ENCODE assay signal across 21 mouse cellular contexts in the genomic region with DNA sequence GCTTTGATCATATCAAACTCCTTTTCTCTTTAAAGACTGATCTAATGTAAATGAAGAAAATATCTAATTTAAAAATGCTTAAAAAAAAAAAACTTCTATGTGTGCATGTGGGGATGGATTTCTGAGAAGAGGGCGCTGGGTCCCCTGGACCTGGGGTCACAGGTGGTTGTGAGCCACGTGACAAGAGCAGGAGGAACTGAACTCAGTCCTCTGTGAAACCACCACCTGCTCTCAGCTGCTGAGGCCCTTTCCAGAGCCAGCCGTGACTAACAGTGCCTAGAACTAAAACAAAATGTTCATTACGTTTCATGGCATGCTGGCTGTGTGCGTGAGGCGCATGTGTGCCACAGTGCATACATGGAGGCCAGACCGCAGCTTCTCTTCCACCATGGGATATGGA. TPM values are rescaled to one million over a fixed set of nuclear protein-coding genes. Genes with fewer than 3 reads are reported as not detected.
DNase-seq lines count a peak whose midpoint lies in the region; ATAC-seq and TF ChIP-seq lines count a peak whose summit lies in the region.
"Had no signal": no experiment of that assay in that cellular context is flagged by ENCODE, and none has a peak within 500 bp of the region (broad histone marks: within the 10 kb centered on the region; RNA-seq: fewer than 3 reads in every experiment).

No protein-coding gene starts in this region.

- H3K4me1 ChIP-seq in hindbrain, embryonic 13.5 days (replicated peaks), result no peaks in the 10 kb centered on the region
- no peaks in the 10 kb centered on the region for H3K4me1 ChIP-seq in hindbrain, embryonic 14.5 days (replicated peaks; ENCODE audit: control insufficient read depth, insufficient read depth, low read length)
- peaks cover 4% of the 10 kb centered on the region; the same call in 1 of the 2 replicates for H3K4me1 ChIP-seq in liver, postnatal 0 days (ENCODE audit: insufficient read depth)
- H3K4me1 ChIP-seq: embryonic facial prominence, embryonic 10.5 days; embryonic facial prominence, embryonic 15.5 days; heart, embryonic 12.5 days; limb, embryonic 13.5 days had no signal

- DNase-seq in hindbrain, embryonic 14.5 days (ENCODE audit: low spot score), result no peak
- no peak for DNase-seq in liver, postnatal 0 days
- no peak for DNase-seq in liver
- peak; percentile 61 for DNase-seq in A20 (ENCODE audit: low read depth, low spot score)
- no peak for DNase-seq in Patski (ENCODE audit: low read depth, low spot score)
- DNase-seq in heart, adult 18-20 months, result no peak
- no peak for DNase-seq in ovary, postnatal 10 days (ENCODE audit: low spot score)
- DNase-seq: cerebellum, adult 8-10 months; gastrocnemius, adult 2 months; gastrocnemius, postnatal 36 days; heart, adult 2 months; thymus, adult 18-20 months had no signal

- H3K4me3 ChIP-seq in hindbrain, embryonic 13.5 days, result no peak overlapping the region
- no peak overlapping the region for H3K4me3 ChIP-seq in hindbrain, embryonic 14.5 days (replicated peaks; ENCODE audit: low read length)
- no peak overlapping the region for H3K4me3 ChIP-seq in liver, postnatal 0 days (ENCODE audit: low read depth, low read length)
- H3K4me3 ChIP-seq: embryonic facial prominence, embryonic 10.5 days; embryonic facial prominence, embryonic 15.5 days; gastrocnemius, adult 2 months; heart, adult 2 months; heart, embryonic 12.5 days; layer of hippocampus, adult 2 months; left cerebral cortex, adult 2 months; limb, embryonic 13.5 days had no signal

- TF ChIP-seq CTCF in liver, postnatal 0 days (IDR thresholded peaks at IDR 0.05; ENCODE audit: low read depth), result no peak
- no peak for TF ChIP-seq CTCF in Patski (IDR thresholded peaks at IDR 0.05)

- 0 out of 2 replicates have a peak, but pooled peaks have one; percentile 24 for ATAC-seq in hindbrain, embryonic 13.5 days (ENCODE audit: low FRiP score)
- no peak; the same call in 1 of the 2 replicates for ATAC-seq in hindbrain, embryonic 14.5 days (ENCODE audit: low FRiP score)
- 0 out of 2 replicates have a peak, but pooled peaks have one; percentile 29 for ATAC-seq in liver, postnatal 0 days
- peak; percentile 16 for ATAC-seq in Patski

- peaks cover 76% of the 10 kb centered on the region for H3K36me3 ChIP-seq in hindbrain, embryonic 13.5 days
- H3K36me3 ChIP-seq in hindbrain, embryonic 14.5 days (replicated peaks; ENCODE audit: control insufficient read depth, insufficient read depth), result peaks cover 82% of the 10 kb centered on the region
- peaks cover 10% of the 10 kb centered on the region; the same call in 1 of the 2 replicates for H3K36me3 ChIP-seq in liver, postnatal 0 days (replicated peaks; ENCODE audit: insufficient read depth, low read length)

- CTCF ChIA-PET in Patski (lab: Charles Lee), result interaction anchor here (1.2 to 6.5 kb wide), 22 partner anchors 9 to 162 kb away, joined by 3 to 59 read pairs (median 6); a partner anchor contains a TSS

- 93% methylated on average over 7 of the region's 7 CpGs for WGBS in hindbrain, embryonic 13.5 days
- 95% methylated on average over 7 of the region's 7 CpGs for WGBS in hindbrain, embryonic 14.5 days
- WGBS in liver, postnatal 0 days (ENCODE audit: insufficient replicate concordance), result 78% methylated on average over 7 of the region's 7 CpGs

- in situ Hi-C loops in Patski (cut with MboI; ENCODE audit: low pct_unique_long_range_greater_than_20kb), result loop anchor here (5.0 to 25.0 kb wide), 4 partner anchors 52 to 1977 kb away; no protein-coding TSS in a partner anchor

- H3K9me3 ChIP-seq in hindbrain, embryonic 13.5 days, result no peaks in the 10 kb centered on the region
- H3K9me3 ChIP-seq in hindbrain, embryonic 14.5 days (ENCODE audit: control insufficient read depth, low read length), result no peaks in the 10 kb centered on the region
- H3K9me3 ChIP-seq in liver, postnatal 0 days (ENCODE audit: low read length), result no peaks in the 10 kb centered on the region
- H3K9me3 ChIP-seq: embryonic facial prominence, embryonic 10.5 days; embryonic facial prominence, embryonic 15.5 days; heart, embryonic 12.5 days; limb, embryonic 13.5 days had no signal

- H3K4me2 ChIP-seq in hindbrain, embryonic 13.5 days, result no peak overlapping the region
- no peak overlapping the region for H3K4me2 ChIP-seq in hindbrain, embryonic 14.5 days (replicated peaks)
- H3K4me2 ChIP-seq in liver, postnatal 0 days (ENCODE audit: low read depth, low read length), result no peak overlapping the region
- H3K4me2 ChIP-seq: embryonic facial prominence, embryonic 15.5 days; heart, embryonic 12.5 days; limb, embryonic 13.5 days had no signal

- no peak overlapping the region for H3K9ac ChIP-seq in hindbrain, embryonic 13.5 days
- H3K9ac ChIP-seq in hindbrain, embryonic 14.5 days, result no peak overlapping the region
- H3K9ac ChIP-seq in liver, postnatal 0 days (replicated peaks), result no peak overlapping the region
- H3K9ac ChIP-seq: embryonic facial prominence, embryonic 15.5 days; heart, embryonic 12.5 days; limb, embryonic 13.5 days; liver, embryonic 14.5 days had no signal

- no peaks in the 10 kb centered on the region for H3K27me3 ChIP-seq in hindbrain, embryonic 13.5 days
- H3K27me3 ChIP-seq in hindbrain, embryonic 14.5 days (ENCODE audit: control insufficient read depth, insufficient read depth, low read length), result no peaks in the 10 kb centered on the region
- H3K27me3 ChIP-seq in liver, postnatal 0 days (ENCODE audit: insufficient read depth, low read length), result no peaks in the 10 kb centered on the region
- no peaks in the 10 kb centered on the region for H3K27me3 ChIP-seq in Patski
- H3K27me3 ChIP-seq: embryonic facial prominence, embryonic 15.5 days; heart, embryonic 12.5 days; limb, embryonic 13.5 days had no signal

- H3K27ac ChIP-seq in hindbrain, embryonic 13.5 days, result no peak overlapping the region
- H3K27ac ChIP-seq in hindbrain, embryonic 14.5 days, result no peak overlapping the region
- H3K27ac ChIP-seq in liver, postnatal 0 days (ENCODE audit: low read depth), result no peak overlapping the region
- H3K27ac ChIP-seq: embryonic facial prominence, embryonic 10.5 days; embryonic facial prominence, embryonic 15.5 days; gastrocnemius, adult 2 months; heart, adult 2 months; layer of hippocampus, adult 2 months; left cerebral cortex, adult 2 months; limb, embryonic 13.5 days; liver, embryonic 14.5 days; stomach, postnatal 0 days had no signal

- POLR2A ChIA-PET in Patski (lab: Charles Lee), result interaction anchor here (0.6 kb wide), 1 partner anchor 1444 kb away, joined by 3 read pairs; no protein-coding TSS in a partner anchor

- TF ChIP-seq EP300 in liver, postnatal 0 days (IDR thresholded peaks at IDR 0.05; ENCODE audit: low read depth), result no peak

RNA-seq across cellular contexts. Expression of a gene that starts 17.4 kb away (rescaled TPM):
- 87.6 and 116 TPM in 2 replicates for polyA plus RNA-seq in hindbrain, embryonic 13.5 days (2015; fragmentation: Nextera tagmentation; extraction: Ambion mirVana)
- polyA plus RNA-seq in hindbrain, embryonic 14.5 days (2014; fragmentation: Nextera tagmentation; extraction: Ambion mirVana), result 87.7 and 97.9 TPM in 2 replicates
- 40.7 and 57.3 TPM in 2 replicates for polyA plus RNA-seq in liver, postnatal 0 days (2015; fragmentation: Nextera tagmentation; extraction: Ambion mirVana)
- polyA plus RNA-seq in Patski (2021), result 125 TPM
- total RNA-seq in heart, adult 18-20 months (2021), result 1 to 10 TPM; 3.7 to 4.2 TPM

RNA-seq across cellular contexts. Expression of a gene that starts 20.3 kb away (rescaled TPM):
- polyA plus RNA-seq in hindbrain, embryonic 13.5 days (2015; fragmentation: Nextera tagmentation; extraction: Ambion mirVana), result 38.7 and 41.4 TPM in 2 replicates
- polyA plus RNA-seq in hindbrain, embryonic 14.5 days (2014; fragmentation: Nextera tagmentation; extraction: Ambion mirVana), result 27.9 and 29.4 TPM in 2 replicates
- 3.8 and 4.8 TPM in 2 replicates for polyA plus RNA-seq in liver, postnatal 0 days (2015; fragmentation: Nextera tagmentation; extraction: Ambion mirVana)
- polyA plus RNA-seq in Patski (2021), result 13.7 TPM
- total RNA-seq in heart, adult 18-20 months (2021), result 1 to 10 TPM; 4.1 to 4.2 TPM
